Comparison of ENCODE assay signal across 8 mouse cellular contexts in genomic region chr15:85832599-85832998, GRCm38 (mm10). TPM values are rescaled to one million over a fixed set of nuclear protein-coding genes. Genes with fewer than 3 reads are reported as not detected.
A peak's percentile ranks its signal among the peaks of the same experiment; 100 is the strongest.
DNase-seq lines count a peak whose midpoint lies in the region; ATAC-seq and TF ChIP-seq lines count a peak whose summit lies in the region.

No protein-coding gene starts in this region.

- TF ChIP-seq POLR2A in kidney, adult 2 months (IDR thresholded peaks at IDR 0.05; ENCODE audit: low read depth, low read length), result no peak
- no peak for TF ChIP-seq POLR2A in cortical plate, adult 2 months (IDR thresholded peaks at IDR 0.05; ENCODE audit: extremely low read depth, insufficient read depth, low read length)

- 33% methylated on average over 8 of the region's 8 CpGs for WGBS in kidney, adult 2 months
- 51% methylated on average over 8 of the region's 8 CpGs for WGBS in hindbrain, embryonic 13.5 days
- 54% methylated on average over 8 of the region's 8 CpGs for WGBS in midbrain, embryonic 11.5 days

- peak overlapping the region; percentile 76 for H3K4me3 ChIP-seq in kidney, adult 2 months (ENCODE audit: insufficient read depth, low read depth, low read length)
- H3K4me3 ChIP-seq in cortical plate, adult 2 months (ENCODE audit: insufficient read depth, low read length), result peak overlapping the region; percentile 68
- H3K4me3 ChIP-seq in hindbrain, embryonic 13.5 days, result peak overlapping the region; percentile 60
- H3K4me3 ChIP-seq in midbrain, embryonic 11.5 days (ENCODE audit: low read depth, low read length), result peak overlapping the region; percentile 51

- no peaks in the 10 kb centered on the region for H3K9me3 ChIP-seq in hindbrain, embryonic 13.5 days
- no peaks in the 10 kb centered on the region for H3K9me3 ChIP-seq in midbrain, embryonic 11.5 days (ENCODE audit: control insufficient read depth, low read length)

- DNase-seq in kidney, adult 2 months, result peak; percentile 14
- no peak for DNase-seq in kidney, postnatal 4 days
- DNase-seq in midbrain, embryonic 11.5 days (ENCODE audit: low spot score, missing footprints), result no peak
- DNase-seq in ovary, adult 18-20 months (ENCODE audit: low spot score), result no peak
- no peak for DNase-seq in embryo, embryonic 9.5 days (ENCODE audit: extremely low spot score)
- DNase-seq in left cerebral cortex, adult 11 months (ENCODE audit: low spot score), result no peak

- peak overlapping the region; percentile 77 for H3K9ac ChIP-seq in hindbrain, embryonic 13.5 days
- peak overlapping the region; percentile 62 for H3K9ac ChIP-seq in midbrain, embryonic 11.5 days (ENCODE audit: low read length)

- no peak for ATAC-seq in hindbrain, embryonic 13.5 days (ENCODE audit: low FRiP score)
- no peak for ATAC-seq in midbrain, embryonic 11.5 days (ENCODE audit: low FRiP score)

- no peaks in the 10 kb centered on the region for H3K27me3 ChIP-seq in kidney, adult 2 months (replicated peaks; ENCODE audit: control insufficient read depth, insufficient read depth, low read length)
- no peaks in the 10 kb centered on the region for H3K27me3 ChIP-seq in hindbrain, embryonic 13.5 days
- H3K27me3 ChIP-seq in midbrain, embryonic 11.5 days (ENCODE audit: control insufficient read depth, insufficient read depth, low read length), result no peaks in the 10 kb centered on the region

- peak overlapping the region; percentile 79 for H3K4me2 ChIP-seq in hindbrain, embryonic 13.5 days
- peak overlapping the region; percentile 76 for H3K4me2 ChIP-seq in midbrain, embryonic 11.5 days

- no peak for TF ChIP-seq CTCF in kidney, adult 2 months (conservative IDR thresholded peaks at IDR 0.05; ENCODE audit: insufficient read depth, insufficient read length, low read depth, low read length)
- no peak for TF ChIP-seq CTCF in cortical plate, adult 2 months (IDR thresholded peaks at IDR 0.05; ENCODE audit: extremely low read depth, insufficient read depth, low read length)

- no peaks in the 10 kb centered on the region for H3K4me1 ChIP-seq in kidney, adult 2 months (ENCODE audit: control insufficient read depth, insufficient read depth, low read length)
- H3K4me1 ChIP-seq in cortical plate, adult 2 months (ENCODE audit: control insufficient read depth, insufficient read depth, low read length), result peaks cover 3% of the 10 kb centered on the region
- H3K4me1 ChIP-seq in hindbrain, embryonic 13.5 days (replicated peaks), result peaks cover 12% of the 10 kb centered on the region
- peaks cover 3% of the 10 kb centered on the region for H3K4me1 ChIP-seq in midbrain, embryonic 11.5 days (ENCODE audit: control insufficient read depth, insufficient read depth, low read length)

- H3K36me3 ChIP-seq in kidney, adult 2 months (ENCODE audit: control insufficient read depth, insufficient read depth, low read length), result no peaks in the 10 kb centered on the region
- H3K36me3 ChIP-seq in hindbrain, embryonic 13.5 days, result peaks cover 6% of the 10 kb centered on the region
- no peaks in the 10 kb centered on the region for H3K36me3 ChIP-seq in midbrain, embryonic 11.5 days (ENCODE audit: control insufficient read depth, insufficient read depth, low read length)

- H3K27ac ChIP-seq in kidney, adult 2 months (ENCODE audit: insufficient read depth, low read depth, low read length), result peak overlapping the region; percentile 84
- no peak overlapping the region for H3K27ac ChIP-seq in cortical plate, adult 2 months (ENCODE audit: insufficient read depth, low read length)
- no peak overlapping the region for H3K27ac ChIP-seq in hindbrain, embryonic 13.5 days
- H3K27ac ChIP-seq in midbrain, embryonic 11.5 days (ENCODE audit: low read depth, low read length), result no peak overlapping the region

RNA-seq across cellular contexts. Expression of gene Ttc38, which starts 0.5 kb away (rescaled TPM):
- 17.1 and 19.3 TPM in 2 replicates for polyA plus RNA-seq in kidney, adult 2 months (2012; rRNA removed)
- 4.9 and 5.8 TPM in 2 replicates for polyA plus RNA-seq in cortical plate, adult 2 months (2012; rRNA removed)
- polyA plus RNA-seq in hindbrain, embryonic 13.5 days (2015; fragmentation: Nextera tagmentation; extraction: Ambion mirVana), result 3.4 and 3.9 TPM in 2 replicates
- polyA plus RNA-seq in midbrain, embryonic 11.5 days (2014; fragmentation: Nextera tagmentation; extraction: Ambion mirVana), result 1.9 and 2.4 TPM in 2 replicates

RNA-seq across cellular contexts. Expression of gene Pkdrej, which starts 11.1 kb away (rescaled TPM):
- polyA plus RNA-seq in kidney, adult 2 months (2012; rRNA removed), result 0.05 TPM in 2 replicates
- polyA plus RNA-seq in cortical plate, adult 2 months (2012; rRNA removed), result 0.63 and 0.83 TPM in 2 replicates
- 0.04 TPM in 1 of 2 replicates, not detected in the other for polyA plus RNA-seq in hindbrain, embryonic 13.5 days (2015; fragmentation: Nextera tagmentation; extraction: Ambion mirVana)
- polyA plus RNA-seq in midbrain, embryonic 11.5 days (2014; fragmentation: Nextera tagmentation; extraction: Ambion mirVana), result 0.07 and 0.15 TPM in 2 replicates

RNA-seq across cellular contexts. Expression of gene Cdpf1, which starts 21.1 kb away (rescaled TPM):
- 51.4 and 60.7 TPM in 2 replicates for polyA plus RNA-seq in kidney, adult 2 months (2012; rRNA removed)
- 23.6 and 27.2 TPM in 2 replicates for polyA plus RNA-seq in cortical plate, adult 2 months (2012; rRNA removed)
- polyA plus RNA-seq in hindbrain, embryonic 13.5 days (2015; fragmentation: Nextera tagmentation; extraction: Ambion mirVana), result 17.1 and 20.5 TPM in 2 replicates
- polyA plus RNA-seq in midbrain, embryonic 11.5 days (2014; fragmentation: Nextera tagmentation; extraction: Ambion mirVana), result 18.1 and 21.8 TPM in 2 replicates

RNA-seq across cellular contexts. Expression of gene Gtse1, which starts 26.9 kb away (rescaled TPM):
- polyA plus RNA-seq in kidney, adult 2 months (2012; rRNA removed), result 0.74 and 0.98 TPM in 2 replicates
- polyA plus RNA-seq in cortical plate, adult 2 months (2012; rRNA removed), result 0.64 and 1.0 TPM in 2 replicates
- polyA plus RNA-seq in hindbrain, embryonic 13.5 days (2015; fragmentation: Nextera tagmentation; extraction: Ambion mirVana), result 8.9 and 9.1 TPM in 2 replicates
- polyA plus RNA-seq in midbrain, embryonic 11.5 days (2014; fragmentation: Nextera tagmentation; extraction: Ambion mirVana), result 38.6 and 43.7 TPM in 2 replicates

RNA-seq across cellular contexts. Expression of gene Trmu, which starts 46.5 kb away (rescaled TPM):
- polyA plus RNA-seq in kidney, adult 2 months (2012; rRNA removed), result 29.2 and 31.7 TPM in 2 replicates
- polyA plus RNA-seq in cortical plate, adult 2 months (2012; rRNA removed), result 51.1 and 58.5 TPM in 2 replicates
- 40.8 and 47.9 TPM in 2 replicates for polyA plus RNA-seq in hindbrain, embryonic 13.5 days (2015; fragmentation: Nextera tagmentation; extraction: Ambion mirVana)
- polyA plus RNA-seq in midbrain, embryonic 11.5 days (2014; fragmentation: Nextera tagmentation; extraction: Ambion mirVana), result 29.9 and 33.5 TPM in 2 replicates
